Mouse (Mus musculus) liver, adult 10 weeks (tissue): ENCODE measurements around the gene Gm36028. TPM values are rescaled to one million over a fixed set of nuclear protein-coding genes. Genes with fewer than 3 reads are reported as not detected.

Source experiments
- polyA plus RNA-seq: library from polyadenylated mRNA; stranded (reverse); fragments of 350-450 nt; fragmentation: Illumina TruSeq; extraction: RNeasy Lipid Tissue Mini Kit (QIAGEN cat#74804); gene quantifications from one replicate; pipeline ENCODE4 v1.2.3, GENCODE M21; 2014; ENCODE audit warnings: low read depth, low replicate concordance

Gene Gm36028
- polyA plus RNA-seq: 3.9 TPM

GRCm38 (mm10) chr16:37861029-37861428 lies at the start of gene Gm36028:
Gene Gm36028 (minus strand): TSS chr16:37861146.

GRCm38 (mm10) chr16:37867791-37868505 lies 7.0 kb upstream of the Gm36028 start, which contains the start of gene Lrrc58:
Gene Lrrc58 (plus strand): TSS chr16:37868389.

Other genes starting within 250 kb of the Gm36028 start
- gene Ndufb4, start 206.7 kb downstream of the Gm36028 start, polyA plus RNA-seq: 202 TPM
- 4.0 TPM for gene Fstl1, start 84.3 kb downstream of the Gm36028 start, polyA plus RNA-seq
- 37.5 TPM for gene Lrrc58, start 7.2 kb upstream of the Gm36028 start, polyA plus RNA-seq
- not detected for gene Gpr156, start 55.4 kb upstream of the Gm36028 start, polyA plus RNA-seq
- 16.6 TPM for gene Gsk3b, start 227.9 kb upstream of the Gm36028 start, polyA plus RNA-seq